Mouse (Mus musculus) neutrophil, adult 5-6 weeks (primary cell): Measurements from ENCODE around the gene Fut2. TPM values are rescaled to one million over a fixed set of nuclear protein-coding genes. Genes with fewer than 3 reads are reported as not detected.

Source experiments
- ATAC-seq: fragments of 151-379, 151-347 bp; 2 replicates; pipeline ENCODE4 v1.8.0; 2017; ENCODE audit warnings: mild to moderate bottlenecking, moderate TSS enrichment; ENCODE audit not compliant: insufficient number of reproducible peaks, poor library complexity, low FRiP score, severe bottlenecking; ENCODE audit errors: extremely low read depth
- total RNA-seq: library from RNA; stranded (forward); fragments of 200-1000 nt; gene quantifications from 2 replicates; pipeline ENCODE4 v1.2.3, GENCODE M21; 2017

Fut2 gene
- total RNA-seq, result 0.25 and 0.35 TPM in 2 replicates

DNA sequence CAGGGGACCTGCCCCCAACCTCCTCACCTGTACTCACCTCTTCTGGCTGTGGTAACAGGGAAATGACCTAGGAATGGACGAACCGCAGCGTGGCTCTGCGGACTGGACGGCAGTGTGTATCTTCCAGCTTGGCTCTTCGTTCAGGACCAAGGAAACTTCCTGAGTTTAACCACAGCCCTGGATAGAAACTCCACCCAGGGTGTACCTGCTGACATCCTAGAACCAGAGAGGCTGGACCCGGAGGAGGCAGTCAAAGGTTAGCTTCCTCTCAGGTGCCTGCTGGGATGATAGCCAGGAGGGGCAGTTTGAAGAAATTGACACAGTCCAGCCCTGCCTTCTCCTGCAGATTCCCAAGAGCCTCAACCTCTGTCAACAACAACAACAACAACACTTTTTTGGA, at the start of gene Fut2:
Fut2 (minus strand) TSS at position 234 of the 400 bp plus-strand sequence.
- no peak for ATAC-seq

DNA sequence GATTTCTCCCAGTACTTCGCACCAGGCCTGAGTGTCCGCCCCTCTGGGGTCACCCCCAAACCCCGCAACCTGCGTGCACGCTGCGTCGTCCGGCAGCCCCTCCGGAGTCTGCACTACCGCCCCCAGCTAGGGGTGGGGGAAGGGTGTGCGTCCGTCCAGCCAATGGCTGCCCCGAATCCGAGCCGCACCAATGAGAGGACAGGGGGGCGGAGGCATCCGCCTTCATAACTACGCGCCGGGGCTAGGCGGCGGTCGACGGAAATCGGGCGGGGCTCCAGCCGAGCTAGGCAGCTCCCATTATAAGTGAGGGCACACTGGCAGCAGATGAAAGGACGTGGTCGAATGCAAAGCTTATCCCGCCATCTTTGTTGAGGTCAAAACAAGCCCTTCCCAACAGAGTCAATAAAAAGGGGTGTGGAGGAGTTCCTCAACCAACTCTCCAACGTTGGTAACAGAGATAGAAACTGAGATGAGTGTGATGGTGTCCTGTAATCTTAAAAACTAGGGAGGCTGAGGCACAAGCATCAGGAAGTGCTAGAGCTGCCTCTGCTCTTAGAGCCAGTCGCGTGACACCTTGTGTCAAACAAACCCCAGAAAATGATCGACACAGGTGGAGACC, 49.0 kb upstream of the Fut2 start, which contains the start of gene Rpl18:
Rpl18 (plus strand) TSS at position 368 of the 619 bp plus-strand sequence.
- peak; percentile 80 for ATAC-seq

- no peak for ATAC-seq
These were observed 48.5 kb upstream of the Fut2 start for GRCm38 (mm10) chr7:45714630-45715089.

DNA sequence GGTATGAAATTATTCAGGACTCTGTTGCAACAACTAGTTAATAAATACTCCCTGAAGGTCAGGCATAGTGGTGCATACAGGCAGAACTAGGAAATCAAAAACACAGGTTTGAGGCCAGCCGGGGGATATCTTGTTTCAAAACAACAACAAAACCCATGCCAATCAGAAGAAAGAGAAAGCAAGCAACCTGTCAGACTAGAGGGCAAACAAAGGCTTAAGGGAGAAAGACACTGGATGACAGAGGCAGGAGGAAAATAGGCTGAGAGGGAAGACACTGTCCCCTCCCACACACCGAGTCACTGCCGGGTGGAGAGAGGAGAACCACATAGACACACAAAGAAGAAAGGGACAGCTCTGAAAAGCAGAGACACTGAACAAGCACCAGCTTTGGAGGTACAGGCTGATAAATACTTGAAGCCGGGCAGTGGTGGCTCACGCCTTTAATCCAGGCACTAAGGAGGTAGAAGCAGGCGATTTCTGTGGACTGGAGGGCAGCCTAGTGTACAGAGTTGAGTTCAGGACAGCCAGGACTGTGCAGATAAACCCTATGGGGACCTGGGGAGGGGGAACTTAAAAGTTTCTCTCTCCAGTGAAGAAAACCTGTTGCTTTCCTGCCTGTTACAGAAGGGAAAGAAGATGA, 47.8 kb upstream of the Fut2 start:
- no peak for ATAC-seq

DNA sequence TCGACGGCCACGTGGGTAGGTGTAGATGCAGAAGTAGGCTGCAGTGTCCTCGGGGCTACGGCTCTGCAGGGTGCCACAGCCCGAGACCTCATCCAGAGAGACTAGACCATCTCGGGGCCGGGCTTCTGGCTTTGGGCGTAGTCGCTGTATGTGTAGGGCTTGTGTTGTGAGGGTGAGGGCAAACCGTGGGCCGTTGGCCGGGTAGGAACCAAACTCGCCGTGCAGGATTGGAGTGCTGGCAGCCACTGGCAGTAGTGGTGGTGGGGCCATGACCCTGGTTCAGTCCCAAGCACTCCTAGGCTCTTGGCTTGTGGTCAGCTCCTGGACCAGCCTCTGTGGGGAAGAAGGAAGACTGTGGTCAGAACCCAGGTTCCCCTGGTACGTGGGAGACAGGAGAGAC, 47.2 kb upstream of the Fut2 start:
- ATAC-seq, result no peak

GRCm38 (mm10) chr7:45712022-45712757, 46.0 kb upstream of the Fut2 start:
- ATAC-seq, result no peak

- no peak for ATAC-seq
These were observed 45.3 kb upstream of the Fut2 start for GRCm38 (mm10) chr7:45711316-45712021.

GRCm38 (mm10) chr7:45710477-45711191, 44.4 kb upstream of the Fut2 start:
- ATAC-seq, result no peak

GRCm38 (mm10) chr7:45709677-45710355, 43.6 kb upstream of the Fut2 start:
- ATAC-seq, result no peak

GRCm38 (mm10) chr7:45709036-45709435, 42.8 kb upstream of the Fut2 start:
- no peak for ATAC-seq

GRCm38 (mm10) chr7:45708221-45708761, 42.1 kb upstream of the Fut2 start:
- no peak for ATAC-seq

DNA sequence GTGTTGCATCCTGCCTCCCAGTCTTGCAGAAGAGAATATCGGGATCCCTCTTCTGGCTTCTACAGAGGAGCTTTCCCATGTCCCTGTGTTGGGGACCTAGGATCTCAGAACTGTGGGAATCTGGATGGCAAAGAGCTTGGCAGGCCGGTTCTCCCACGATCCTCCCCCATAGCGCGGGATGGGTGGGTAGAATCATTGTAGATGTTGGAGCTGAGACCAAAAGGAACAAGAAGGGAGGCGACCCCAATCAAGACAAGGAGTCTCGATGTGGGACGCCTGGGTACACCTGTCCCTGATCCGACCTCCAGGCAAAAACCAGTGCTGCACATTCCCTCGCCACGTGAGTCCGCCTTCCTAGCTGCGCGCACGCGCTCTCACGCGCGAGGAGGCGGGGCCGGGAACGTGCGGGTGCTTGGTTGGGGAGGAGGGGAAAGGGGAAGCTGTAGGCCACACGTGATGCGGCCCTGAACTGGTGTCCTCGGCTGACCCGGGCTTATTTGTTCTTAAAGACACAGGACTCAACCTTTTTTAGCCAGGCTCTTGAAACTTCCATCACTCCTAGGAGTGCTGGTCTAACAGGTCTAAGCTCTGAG, 41.3 kb upstream of the Fut2 start:
- ATAC-seq, result peak; percentile 59

DNA sequence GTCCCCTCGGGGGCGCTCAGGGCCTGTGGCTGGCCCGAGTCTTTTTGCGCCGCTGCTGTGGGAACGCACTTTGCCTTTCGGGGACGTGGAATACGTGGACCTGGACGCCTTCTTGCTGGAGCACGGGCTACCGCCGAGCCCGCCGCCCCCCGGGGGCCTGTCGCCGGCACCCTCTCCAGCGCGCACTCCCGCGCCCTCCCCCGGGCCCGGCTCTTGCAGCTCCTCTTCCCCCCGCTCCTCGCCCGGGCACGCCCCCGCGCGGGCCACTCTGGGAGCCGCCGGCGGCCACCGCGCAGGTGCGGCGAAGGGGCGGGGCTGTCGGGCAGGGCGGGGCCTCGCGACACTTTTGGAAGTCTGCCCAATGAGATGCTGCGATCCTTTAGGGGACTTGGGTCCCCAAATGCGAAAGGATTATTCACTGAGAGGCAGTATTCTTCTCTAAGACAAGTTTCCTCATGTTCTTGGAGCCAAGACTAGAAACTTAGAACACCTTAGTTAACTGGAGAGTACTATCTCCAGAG, 40.6 kb upstream of the Fut2 start:
- ATAC-seq, result no peak

DNA sequence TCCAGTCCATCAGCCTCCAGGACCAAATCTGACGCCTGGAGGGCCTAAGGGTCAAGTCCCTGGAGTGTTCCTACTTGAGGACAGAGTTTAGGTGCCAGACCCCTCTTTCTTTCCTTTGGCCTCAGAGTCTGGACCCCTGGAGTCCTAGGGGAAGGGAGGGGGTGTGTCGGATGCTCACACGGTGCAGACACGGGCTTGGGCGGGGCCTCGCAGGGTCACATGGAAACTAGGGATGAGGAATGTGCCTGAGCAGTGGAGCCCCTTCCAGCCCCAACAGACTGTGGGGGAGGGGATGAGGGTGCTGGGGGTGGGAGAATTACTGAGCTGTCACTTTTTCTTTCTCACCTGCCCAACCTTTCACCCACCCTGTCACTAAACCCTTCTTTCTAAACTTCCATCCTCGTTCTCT, 39.7 kb upstream of the Fut2 start:
- no peak for ATAC-seq

GRCm38 (mm10) chr7:45705443-45705864, 39.3 kb upstream of the Fut2 start:
- no peak for ATAC-seq

DNA sequence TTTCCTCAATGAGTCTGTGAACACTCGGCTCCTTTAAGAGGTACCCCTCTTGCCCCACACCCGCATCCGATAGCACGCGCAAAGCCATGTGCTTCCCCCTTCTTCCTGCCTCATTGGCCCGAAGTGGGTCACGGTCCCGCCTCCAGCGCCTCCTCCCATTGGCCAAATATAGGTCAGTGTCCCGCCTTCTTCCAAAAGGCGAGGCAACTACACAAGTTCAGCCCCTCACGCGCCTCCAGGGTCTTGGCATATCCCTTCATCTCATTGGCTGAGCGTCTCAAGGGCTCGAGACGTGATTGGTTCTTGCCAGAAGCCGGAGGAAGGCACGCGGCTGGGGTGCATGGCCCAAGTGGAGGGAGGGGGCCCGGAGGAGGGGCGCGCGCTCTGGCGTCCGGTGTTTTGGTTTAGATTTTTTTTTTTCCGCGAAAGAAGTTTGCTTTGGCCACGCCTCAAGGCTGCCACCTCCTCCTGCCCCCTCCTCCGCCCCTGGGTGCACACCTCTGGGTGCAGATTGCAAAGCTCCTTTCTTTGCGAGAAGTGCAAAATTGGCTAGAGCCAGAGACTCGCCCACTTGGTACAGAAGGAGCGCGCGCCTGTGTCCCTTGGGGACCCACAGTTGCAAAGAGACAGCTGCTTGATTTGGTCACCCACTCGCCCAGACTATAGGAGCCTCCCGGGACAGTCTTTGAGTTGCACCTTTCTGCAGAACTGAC, 38.7 kb upstream of the Fut2 start, which contains the start of gene Dbp:
Dbp (plus strand) TSS at position 359 of the 713 bp plus-strand sequence.
- ATAC-seq, result peak; percentile 80
